In genomic region chr11:103346657-103347056, GRCm38 (mm10) we compare ENCODE assay signal across 8 mouse cellular contexts. TPM values are rescaled to one million over a fixed set of nuclear protein-coding genes. Genes with fewer than 3 reads are reported as not detected.
DNase-seq lines count a peak whose midpoint lies in the region; ATAC-seq lines count a peak whose summit lies in the region.

No protein-coding gene starts in this region.

- no peak overlapping the region for H3K4me3 ChIP-seq in liver, embryonic 13.5 days (replicated peaks)
- H3K4me3 ChIP-seq in heart, embryonic 16.5 days (ENCODE audit: low read length) = no peak overlapping the region
- no peak overlapping the region for H3K4me3 ChIP-seq in limb, embryonic 13.5 days

- peaks cover 31% of the 10 kb centered on the region for H3K4me1 ChIP-seq in liver, embryonic 13.5 days (replicated peaks)
- peaks cover 15% of the 10 kb centered on the region for H3K4me1 ChIP-seq in heart, embryonic 16.5 days (ENCODE audit: control insufficient read depth, insufficient read depth, low read length)
- H3K4me1 ChIP-seq in limb, embryonic 13.5 days = peaks cover 10% of the 10 kb centered on the region

- no peaks in the 10 kb centered on the region for H3K27me3 ChIP-seq in liver, embryonic 13.5 days
- H3K27me3 ChIP-seq in heart, embryonic 16.5 days (ENCODE audit: control insufficient read depth, insufficient read depth, low read length) = no peaks in the 10 kb centered on the region
- H3K27me3 ChIP-seq in limb, embryonic 13.5 days = no peaks in the 10 kb centered on the region

- H3K27ac ChIP-seq in liver, embryonic 13.5 days = no peak overlapping the region
- H3K27ac ChIP-seq in heart, embryonic 16.5 days (ENCODE audit: low read length) = peak overlapping the region; percentile 8
- H3K27ac ChIP-seq in limb, embryonic 13.5 days = no peak overlapping the region

- DNase-seq in liver, embryonic 13.5 days = no peak
- no peak for DNase-seq in liver
- DNase-seq in spleen, postnatal 4 days (ENCODE audit: low spot score in 2 of 2) = peak; percentile 67 to 79
- DNase-seq in cerebellum, postnatal 4 days (ENCODE audit: low spot score in 2 of 2) = no peak
- no peak for DNase-seq in frontal cortex, adult 2 months (ENCODE audit: extremely low spot score in 1 of 2, low spot score in 1 of 2)
- no peak for DNase-seq in cerebellum, postnatal 36 days

- H3K36me3 ChIP-seq in liver, embryonic 13.5 days = no peaks in the 10 kb centered on the region
- 0 out of 2 replicates have a peak, but pooled peaks cover 4% of the 10 kb centered on the region for H3K36me3 ChIP-seq in heart, embryonic 16.5 days (ENCODE audit: control insufficient read depth, insufficient read depth)
- no peaks in the 10 kb centered on the region for H3K36me3 ChIP-seq in limb, embryonic 13.5 days

- no peaks in the 10 kb centered on the region for H3K9me3 ChIP-seq in liver, embryonic 13.5 days (replicated peaks)
- no peaks in the 10 kb centered on the region for H3K9me3 ChIP-seq in heart, embryonic 16.5 days (replicated peaks; ENCODE audit: control insufficient read depth, low read length)
- H3K9me3 ChIP-seq in limb, embryonic 13.5 days = no peaks in the 10 kb centered on the region; the same call in 1 of the 2 replicates

- ATAC-seq in liver, embryonic 13.5 days (ENCODE audit: low read depth) = peak; percentile 42
- ATAC-seq in heart, embryonic 16.5 days (replicated peaks; ENCODE audit: extremely low read depth, insufficient read depth, low FRiP score) = 0 out of 2 replicates have a peak, but pooled peaks have one; percentile 24
- ATAC-seq in limb, embryonic 13.5 days (ENCODE audit: low FRiP score, low read depth) = 0 out of 2 replicates have a peak, but pooled peaks have one; percentile 9

- H3K4me2 ChIP-seq in liver, embryonic 13.5 days = no peak overlapping the region
- no peak overlapping the region for H3K4me2 ChIP-seq in heart, embryonic 16.5 days (ENCODE audit: low read depth, low read length)
- H3K4me2 ChIP-seq in limb, embryonic 13.5 days (replicated peaks) = no peak overlapping the region

- 26% methylated on average over 5 of the region's 5 CpGs for WGBS in liver, embryonic 13.5 days (ENCODE audit: insufficient replicate concordance)
- WGBS in heart, embryonic 16.5 days = 35% methylated on average over 5 of the region's 5 CpGs
- WGBS in limb, embryonic 13.5 days = 68% methylated on average over 5 of the region's 5 CpGs

- H3K9ac ChIP-seq in liver, embryonic 13.5 days = no peak overlapping the region
- H3K9ac ChIP-seq in heart, embryonic 16.5 days (ENCODE audit: low read length) = 0 out of 2 replicates have a peak overlapping the region, but pooled peaks have one; percentile 38
- no peak overlapping the region for H3K9ac ChIP-seq in limb, embryonic 13.5 days

RNA-seq across cellular contexts. Expression of gene Arhgap27, which starts 16.8 kb away (rescaled TPM):
- polyA plus RNA-seq in liver, embryonic 13.5 days (2015; fragmentation: Nextera tagmentation; extraction: Ambion mirVana) = 1.6 and 1.8 TPM in 2 replicates
- polyA plus RNA-seq in heart, embryonic 16.5 days (2015; fragmentation: Nextera tagmentation; extraction: Ambion mirVana) = 7.5 and 8.5 TPM in 2 replicates
- polyA plus RNA-seq in limb, embryonic 13.5 days (2015; fragmentation: Nextera tagmentation; extraction: Ambion mirVana) = 5.1 and 6.8 TPM in 2 replicates
- 16.6 and 16.8 TPM in 2 replicates for polyA plus RNA-seq in frontal cortex, adult 2 months (2012; rRNA removed)

Comparison
In these comparisons a context has a peak if more than half of its experiments do, and no peak if none do; other contexts are left out.
1. DNase-seq: peak in spleen, postnatal 4 days (2 of 2); none in liver, embryonic 13.5 days (single experiment), liver (single experiment), cerebellum, postnatal 4 days (0 of 2), frontal cortex, adult 2 months (0 of 2) and cerebellum, postnatal 36 days (0 of 2).
2. Peak in every context shown above with its lines, with median percentiles within 50 percentile points of each other: ATAC-seq.